Mouse (Mus musculus) right cerebral cortex, adult 18-20 months (tissue): ENCODE measurements at regions not wholly inside any gene's neighbourhood (a gene's known extent, or its start where the extent isn't known, plus 50 kb on each side); places are given as distances from the start of the nearest gene placed in this dataset.
A peak's percentile ranks its signal among the peaks of the same experiment; 100 is the strongest.

Experiments used
- DNase-seq: peaks from one replicate; pipeline ENCODE4 v3.0.0; 2022; ENCODE audit warnings: mixed read lengths

DNA sequence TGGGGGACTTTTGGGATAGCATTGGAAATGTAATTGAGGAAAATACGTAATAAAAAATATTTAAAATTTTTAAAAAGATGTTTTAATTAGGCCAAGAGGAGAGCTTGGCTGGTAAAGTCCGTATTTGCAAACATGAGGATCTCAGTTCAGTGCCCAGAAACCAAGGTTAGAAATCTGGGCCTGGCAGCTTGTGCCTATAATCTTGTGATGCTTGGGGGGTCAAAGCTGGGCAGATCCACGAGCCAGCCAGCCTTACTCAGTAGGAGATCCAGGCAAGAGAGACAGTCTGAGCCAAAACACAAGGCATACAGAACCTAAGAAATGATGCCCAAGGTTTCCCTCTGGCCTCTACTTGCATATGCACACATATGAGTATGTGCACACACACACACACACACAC is 54.1 kb upstream of the Cxadr start:
- no peak for DNase-seq

DNA sequence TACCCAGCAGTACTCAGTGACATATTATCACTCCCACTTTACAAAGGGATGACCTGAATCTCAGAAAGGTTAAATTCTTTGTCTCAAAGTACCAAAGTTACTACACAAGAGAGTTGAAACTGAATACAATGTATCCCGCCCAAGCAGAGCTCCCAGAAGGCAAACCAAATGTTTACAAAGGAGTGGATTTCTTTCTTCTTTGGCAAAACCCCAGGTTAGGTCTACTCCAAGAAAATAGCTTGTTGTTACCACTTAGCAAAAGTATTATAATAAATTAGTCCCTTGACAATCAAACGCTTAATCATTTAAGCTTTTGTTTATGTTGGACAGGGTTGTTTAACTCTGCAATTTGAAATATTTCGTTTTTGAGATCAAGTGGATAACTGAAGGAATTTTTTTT is 58.6 kb upstream of the Cxadr start:
- DNase-seq: no peak

DNA sequence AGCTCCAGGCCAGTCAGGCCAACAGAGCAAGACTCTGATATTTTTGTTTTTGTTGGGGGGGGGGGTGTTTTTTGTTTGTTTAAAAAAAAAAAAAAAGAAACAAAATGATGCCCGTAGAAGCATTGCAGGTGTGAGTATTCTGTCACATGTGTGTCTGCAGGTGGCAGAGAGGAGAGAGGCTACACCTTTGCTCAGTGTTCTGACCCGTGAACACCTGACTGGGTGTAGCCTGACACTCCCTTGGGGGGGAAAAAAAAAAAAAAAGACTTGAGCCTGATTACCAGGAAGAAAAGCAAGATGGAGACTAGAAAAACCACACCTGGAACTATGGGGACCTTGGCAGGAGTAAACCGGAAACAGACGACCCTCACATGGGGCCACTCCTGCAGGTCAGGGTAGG is 61.1 kb upstream of the Cxadr start:
- no peak for DNase-seq

DNA sequence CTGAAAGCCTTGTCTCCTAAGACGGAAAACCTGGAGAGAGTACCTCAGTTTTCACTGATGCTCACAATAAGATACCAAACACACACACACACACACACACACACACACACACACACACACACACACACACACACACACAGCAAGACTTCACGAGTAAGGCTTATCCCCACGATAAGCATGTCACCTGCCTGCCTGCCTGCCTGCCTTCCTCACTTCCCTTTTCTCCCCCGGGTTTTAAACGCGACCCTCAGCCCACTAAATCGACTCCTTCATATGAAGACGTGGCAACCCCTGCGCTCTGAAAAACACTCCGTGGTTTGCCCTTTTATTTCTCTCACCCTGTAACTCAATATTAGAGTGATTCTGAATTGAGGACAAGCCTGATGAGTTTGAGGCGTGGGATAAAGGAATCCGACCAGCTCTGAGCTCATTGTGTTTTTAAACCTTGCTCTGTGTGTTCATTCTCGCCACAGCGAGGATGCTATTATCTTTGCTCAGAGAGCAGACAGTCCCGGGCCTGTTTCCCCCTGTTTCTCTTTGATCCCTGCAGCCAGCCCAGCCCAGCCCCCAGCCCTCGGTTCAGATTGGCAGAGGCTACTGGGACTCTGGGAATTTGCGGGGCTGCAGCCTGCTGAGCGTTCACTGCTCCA is 63.1 kb upstream of the Cxadr start:
- DNase-seq: peak; percentile 21

DNA sequence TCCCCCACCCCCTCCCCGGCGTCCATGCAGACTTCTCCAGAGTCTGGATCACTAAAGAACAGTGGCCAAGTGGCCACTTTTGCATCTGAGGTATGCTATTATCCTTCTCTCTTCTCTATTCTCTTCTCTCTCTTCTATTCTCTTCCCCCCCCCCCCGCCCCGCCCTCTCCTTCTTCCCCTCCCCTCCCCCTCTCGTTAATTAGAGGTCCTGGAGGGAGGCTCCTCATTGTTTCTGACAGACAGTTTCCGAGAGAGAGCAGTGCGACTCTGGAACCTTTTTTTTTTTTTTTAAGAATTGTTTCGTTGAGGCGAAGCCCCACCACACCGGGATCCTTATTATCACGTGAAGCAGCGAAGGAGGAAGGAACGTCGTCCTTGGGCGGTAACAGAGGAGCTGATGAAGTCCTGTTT is 63.6 kb upstream of the Cxadr start:
- peak; percentile 11 for DNase-seq

DNA sequence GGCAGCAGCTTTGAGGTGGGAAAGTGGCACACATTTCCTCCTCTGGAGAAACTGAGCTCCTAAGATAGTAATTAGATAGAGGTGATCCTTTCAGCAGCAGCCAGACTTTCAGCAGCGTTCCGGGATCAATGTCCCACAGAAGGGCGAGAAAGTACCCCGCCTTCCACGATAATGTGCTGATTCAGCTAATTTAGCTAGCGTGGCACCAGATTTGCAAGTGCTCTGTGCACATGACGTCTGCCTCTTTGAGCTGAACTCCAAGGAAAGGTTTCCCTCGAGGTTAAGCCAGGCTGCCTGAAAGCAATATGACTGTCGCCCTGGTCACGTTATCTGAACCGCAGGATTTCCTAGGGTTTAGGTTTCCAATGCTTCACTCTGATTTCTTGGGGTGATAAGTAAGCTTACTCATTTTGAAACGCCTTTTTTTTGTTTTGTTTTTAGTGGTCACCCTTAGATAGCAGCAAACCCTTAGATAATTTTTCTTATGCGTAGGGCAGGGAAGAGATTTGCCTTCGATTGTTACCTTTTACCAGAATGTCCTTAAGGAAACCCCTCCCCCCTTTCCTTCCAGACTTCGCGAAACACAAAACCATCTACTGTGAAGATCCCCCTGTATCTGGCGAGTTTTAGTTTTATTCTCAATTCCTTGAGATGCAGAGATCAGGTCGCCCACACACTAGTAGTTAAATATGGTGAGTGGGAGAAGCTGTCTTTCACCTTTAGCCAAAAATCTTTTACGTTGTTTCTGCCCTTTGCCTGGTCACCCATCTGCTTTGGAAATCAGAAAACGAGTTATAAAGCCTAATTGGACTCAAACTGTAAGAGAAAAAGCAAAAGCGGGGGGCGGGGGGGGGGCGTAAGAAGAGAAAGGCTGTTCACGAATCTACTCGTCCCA is 64.3 kb upstream of the Cxadr start:
- no peak for DNase-seq

DNA sequence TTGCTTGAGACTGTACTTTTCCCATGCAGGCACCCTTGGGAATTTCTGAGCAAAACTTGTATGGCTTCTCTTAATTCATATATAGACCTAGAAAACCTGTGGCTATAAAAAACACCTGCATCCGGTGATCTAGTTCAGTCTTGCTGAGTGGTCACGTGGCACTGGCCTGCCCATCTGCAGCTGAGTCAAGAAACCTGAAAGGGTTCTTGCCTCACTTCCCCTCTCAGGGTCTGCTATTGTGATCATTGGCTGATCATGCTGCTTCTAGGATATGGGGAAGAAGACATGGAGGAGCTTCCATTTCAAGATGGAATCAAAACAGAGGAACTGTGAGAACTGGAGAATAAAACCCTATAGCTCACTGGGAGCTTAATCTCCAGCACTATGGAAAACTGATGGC is 69.1 kb upstream of the Cxadr start:
- DNase-seq: no peak

DNA sequence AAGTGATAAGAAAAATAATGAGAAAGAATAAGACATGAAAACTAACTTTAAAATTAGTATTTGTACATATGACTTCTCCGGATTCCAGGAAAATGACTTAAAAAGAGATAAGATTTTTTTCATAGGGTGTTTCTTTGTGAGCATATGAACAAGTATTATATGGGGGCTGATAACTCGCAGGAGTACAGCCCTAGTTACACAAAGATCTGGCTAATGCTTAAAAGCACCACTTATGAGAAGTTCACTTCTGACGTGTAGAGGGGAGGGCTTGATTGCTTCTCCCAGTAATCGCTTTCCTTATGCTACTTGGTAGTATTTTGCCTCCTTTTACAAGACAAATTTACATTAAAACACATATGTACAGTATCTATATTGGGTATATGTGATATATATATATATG is 72.3 kb upstream of the Cxadr start:
- DNase-seq: no peak

DNA sequence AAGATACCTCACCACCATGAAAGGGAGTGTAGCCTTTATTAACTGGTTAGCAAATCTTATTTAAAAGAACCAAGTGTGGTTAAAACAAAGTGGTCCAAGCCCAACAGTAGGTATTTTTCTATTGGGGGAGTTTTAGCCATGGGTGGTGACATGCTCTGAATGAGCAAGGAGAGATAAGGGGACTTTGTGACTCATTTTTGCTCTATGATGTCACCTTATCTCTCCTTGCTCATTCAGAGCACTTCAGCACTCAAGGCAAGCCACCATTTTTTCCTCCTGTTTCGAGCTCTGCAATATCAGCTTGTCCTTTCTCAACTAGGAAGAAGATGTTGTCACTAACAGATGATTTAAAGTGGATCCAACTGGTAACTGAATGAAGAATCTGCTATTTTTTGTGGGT is 78.9 kb upstream of the Cxadr start:
- no peak for DNase-seq

DNA sequence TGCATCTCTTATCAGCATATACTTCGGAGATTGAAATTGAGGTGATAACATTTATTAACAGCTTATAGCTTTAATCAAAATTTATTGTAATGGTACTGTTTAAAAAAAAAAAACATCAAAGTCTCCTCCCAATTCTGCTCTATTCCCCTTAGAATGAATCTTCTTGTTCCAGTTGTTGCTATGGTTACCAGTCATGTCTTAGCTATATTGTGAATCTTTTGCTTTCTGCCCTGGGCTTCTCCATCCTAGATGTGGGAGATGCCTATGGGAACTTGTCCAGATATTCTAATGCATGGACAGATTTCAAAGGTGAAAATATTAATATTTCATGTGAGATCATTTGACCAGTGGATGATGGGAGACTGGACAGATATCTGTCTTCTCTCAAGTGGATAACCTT is 79.5 kb upstream of the Cxadr start:
- DNase-seq: no peak

DNA sequence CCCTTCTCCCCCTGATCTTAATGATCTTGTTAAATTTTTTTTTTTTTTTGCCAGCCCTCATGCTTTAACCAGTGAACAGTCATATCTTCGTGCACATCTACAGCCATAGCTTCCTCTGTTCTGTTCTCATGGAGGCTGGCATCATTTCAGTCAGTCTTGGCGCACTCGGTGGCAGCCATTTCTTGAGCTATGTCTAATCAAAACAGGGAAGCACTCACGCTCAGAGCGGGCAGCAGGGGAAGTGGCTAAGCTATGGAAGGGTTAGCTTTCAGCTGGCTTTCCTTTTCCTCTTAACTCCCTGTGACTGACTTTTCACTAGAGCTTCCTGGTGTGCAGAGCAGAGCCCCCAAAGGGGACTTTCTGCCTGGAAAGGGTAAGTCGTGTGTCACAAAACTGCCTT is 83.7 kb upstream of the Cxadr start:
- DNase-seq: no peak

DNA sequence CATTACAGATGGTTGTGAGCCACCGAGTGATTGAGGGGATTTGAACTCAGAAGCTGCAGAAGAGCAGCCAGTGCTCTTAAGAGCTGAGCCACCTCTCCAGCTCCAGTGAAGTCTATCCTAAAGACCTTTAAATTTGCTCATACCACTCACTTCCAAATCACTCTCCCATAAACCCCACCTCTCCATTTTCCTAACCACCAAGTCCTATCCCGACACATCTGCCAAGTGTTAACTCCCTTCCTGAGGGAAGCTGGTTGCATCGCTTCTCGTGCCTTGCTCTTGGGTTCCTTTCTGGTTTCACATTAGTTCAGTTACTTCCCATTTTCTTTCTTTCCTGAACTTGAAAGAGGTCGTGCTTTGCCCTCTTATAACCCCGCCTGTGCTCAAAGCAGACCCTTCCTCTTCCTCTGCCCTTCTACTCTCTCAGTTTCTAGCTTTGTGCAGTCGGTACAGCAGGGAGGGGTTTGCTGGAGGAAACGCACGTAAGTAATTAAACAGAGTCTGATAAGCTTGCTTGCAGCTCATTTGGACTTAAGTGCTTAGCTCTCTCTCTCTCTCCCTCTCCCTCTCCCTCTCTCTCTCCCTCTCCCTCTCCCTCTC is 84.4 kb upstream of the Cxadr start:
- no peak for DNase-seq

DNA sequence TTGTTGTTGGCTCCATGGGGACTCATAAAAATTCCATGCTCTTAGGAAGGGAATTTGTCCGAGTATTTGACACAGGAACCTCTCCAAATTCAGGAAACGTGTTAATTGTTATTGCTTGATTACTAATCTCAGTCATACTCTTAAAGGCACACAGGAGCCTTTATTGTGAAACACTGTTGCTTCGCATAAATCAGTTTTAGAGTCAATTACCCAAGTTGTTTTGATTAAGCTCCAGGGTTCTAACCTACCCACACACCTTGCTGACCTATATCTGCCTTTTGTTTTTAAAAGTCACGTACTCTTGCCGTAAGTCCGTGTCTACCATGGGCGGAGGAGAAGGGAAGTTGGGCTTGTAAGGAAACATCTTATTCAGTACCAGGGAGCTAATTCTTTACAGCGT is 89.6 kb upstream of the Cxadr start:
- no peak for DNase-seq

DNA sequence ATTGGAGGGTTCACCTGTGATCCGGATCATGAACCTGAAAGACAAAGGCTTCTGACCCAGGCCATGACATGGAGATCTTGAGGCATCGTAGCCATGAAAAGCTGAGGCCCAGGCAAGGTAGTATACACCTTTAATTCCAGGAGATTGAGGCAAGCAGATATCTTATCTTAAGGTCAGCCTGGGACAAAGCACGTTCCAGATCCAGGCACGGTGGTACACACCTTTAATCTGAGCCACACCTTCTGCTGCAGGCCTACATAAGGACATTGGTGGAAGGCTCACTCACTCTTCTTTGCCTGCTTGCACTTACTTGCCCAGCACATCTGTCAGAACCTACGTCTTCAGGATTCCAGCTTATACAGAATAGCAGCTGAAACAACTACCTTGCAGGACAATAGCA is 93.0 kb upstream of the Cxadr start:
- no peak for DNase-seq

DNA sequence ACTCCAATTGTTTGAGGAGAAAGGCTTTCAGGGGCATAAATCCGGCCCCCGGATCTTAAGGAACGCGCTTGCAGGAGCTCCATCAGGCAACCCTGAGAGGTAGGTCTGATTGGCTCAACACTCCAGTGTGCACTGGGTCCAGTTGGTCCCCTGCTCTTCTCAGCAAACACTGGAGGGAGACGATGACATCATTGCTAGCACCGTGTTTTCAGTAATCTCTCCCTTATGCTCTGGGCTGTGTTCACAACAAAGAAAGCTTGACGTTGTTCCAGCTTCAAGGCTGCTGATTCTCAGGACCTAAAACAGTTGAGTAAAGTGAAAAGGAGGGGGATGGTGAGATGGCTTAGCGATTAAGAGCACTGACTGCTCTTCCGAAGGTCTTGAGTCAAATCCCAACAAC is 97.0 kb upstream of the Cxadr start:
- DNase-seq: no peak

DNA sequence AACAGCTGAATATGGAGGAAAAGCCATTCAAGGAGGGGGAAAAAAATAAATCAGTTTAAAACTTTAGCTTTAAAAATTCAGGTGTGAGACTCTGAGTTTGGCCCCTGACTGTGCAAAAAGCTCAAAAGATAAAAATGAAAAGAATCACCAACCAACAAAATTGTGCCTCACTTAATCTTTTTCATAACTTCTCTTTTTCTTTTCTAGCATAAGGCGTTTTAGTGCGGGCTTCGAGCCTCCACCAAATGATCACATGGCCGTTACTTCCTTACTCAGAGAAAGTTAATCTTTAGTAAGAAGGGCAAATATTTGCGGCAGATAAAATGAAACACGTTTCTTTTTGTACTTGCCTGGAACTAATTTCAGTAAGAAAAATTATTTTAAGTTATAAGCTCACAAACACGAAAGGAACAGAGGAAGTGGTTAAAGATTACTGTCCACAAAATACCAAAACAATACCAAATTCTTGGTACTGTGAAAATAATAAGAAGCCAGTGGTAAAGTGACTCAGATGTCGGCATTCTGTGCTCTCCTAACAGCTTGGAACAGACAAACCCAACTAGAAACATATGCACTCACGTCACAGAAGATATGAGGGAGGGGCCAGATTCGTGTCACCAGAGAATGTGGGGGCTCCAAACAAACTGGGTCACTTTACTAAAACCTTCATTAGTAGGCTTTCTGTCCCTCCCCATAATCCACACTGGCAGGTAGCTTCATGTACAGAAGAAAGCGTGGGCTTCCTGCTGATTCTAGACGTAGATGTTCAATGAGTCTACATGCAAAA is 101.1 kb upstream of the Cxadr start:
- no peak for DNase-seq

DNA sequence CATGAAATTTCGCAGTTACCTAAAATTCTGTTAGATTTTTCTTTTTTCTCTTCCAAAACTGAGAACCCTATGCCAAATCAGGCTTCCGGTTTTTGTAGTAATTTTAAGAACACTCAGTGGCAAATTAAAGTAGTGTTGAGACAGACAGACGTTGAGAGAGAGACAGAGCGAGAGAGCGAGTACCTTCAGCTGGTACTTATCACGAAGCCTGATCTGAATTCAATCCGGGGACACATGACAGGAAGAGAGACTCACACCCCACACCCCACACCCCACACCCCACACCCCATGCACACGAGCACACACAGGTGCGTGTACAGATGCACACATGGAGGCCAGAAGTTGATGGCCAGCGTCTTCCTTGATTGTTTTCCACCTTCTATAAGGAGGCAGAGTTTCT is 102.0 kb upstream of the Cxadr start:
- no peak for DNase-seq

DNA sequence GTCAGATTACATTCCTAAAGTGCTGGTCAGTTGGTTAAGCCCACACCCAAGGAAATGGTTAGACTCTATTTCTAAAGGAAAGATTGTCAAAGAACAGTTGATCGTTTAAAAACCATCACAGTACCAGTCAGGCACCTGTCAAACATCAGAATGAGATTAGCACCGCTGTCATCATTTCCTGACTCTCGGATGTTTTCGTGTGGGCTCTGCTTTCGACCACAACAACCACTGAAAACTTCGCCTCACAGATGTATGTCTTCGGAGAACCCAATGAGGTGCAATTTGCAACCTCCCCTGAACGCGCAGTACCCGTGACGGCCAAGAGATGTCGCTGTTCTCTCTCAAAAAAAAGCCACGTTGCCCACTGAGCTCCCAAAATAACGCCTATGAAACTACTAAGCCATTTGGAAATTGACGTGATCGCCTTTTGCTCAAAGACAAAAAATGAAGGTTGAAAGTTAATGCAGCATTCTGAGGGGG is 102.6 kb upstream of the Cxadr start:
- peak; percentile 66 for DNase-seq

DNA sequence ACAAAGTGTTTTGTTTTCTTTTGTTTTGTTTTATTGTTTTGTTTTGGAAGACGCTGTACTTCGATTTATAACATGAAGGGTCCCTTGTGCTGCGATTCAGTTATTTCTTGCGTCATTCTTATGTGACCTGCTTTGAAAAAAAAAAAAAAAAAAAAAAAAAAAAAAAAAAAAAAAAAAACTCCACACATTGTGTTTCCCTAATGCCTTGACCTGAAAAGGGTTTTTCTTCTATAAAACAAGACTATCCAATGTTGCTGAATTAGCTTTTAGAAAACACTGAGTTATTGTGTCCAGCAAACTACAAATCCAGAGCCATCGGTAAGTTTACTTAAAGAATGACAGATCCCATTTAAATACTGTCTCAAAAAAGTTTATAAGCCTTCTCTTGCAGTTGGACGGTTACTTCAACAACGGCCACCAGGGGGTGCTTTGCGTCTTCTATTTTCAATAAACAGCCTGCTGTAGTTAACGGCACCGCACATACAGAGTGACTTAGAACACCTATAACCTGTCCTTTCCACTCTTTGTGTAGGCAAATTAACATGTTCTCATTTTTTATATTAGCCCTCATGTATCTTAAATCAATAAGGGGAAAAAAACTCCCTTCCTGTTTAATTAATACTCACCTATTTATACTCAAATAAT is 103.9 kb upstream of the Cxadr start:
- peak; percentile 80 for DNase-seq

DNA sequence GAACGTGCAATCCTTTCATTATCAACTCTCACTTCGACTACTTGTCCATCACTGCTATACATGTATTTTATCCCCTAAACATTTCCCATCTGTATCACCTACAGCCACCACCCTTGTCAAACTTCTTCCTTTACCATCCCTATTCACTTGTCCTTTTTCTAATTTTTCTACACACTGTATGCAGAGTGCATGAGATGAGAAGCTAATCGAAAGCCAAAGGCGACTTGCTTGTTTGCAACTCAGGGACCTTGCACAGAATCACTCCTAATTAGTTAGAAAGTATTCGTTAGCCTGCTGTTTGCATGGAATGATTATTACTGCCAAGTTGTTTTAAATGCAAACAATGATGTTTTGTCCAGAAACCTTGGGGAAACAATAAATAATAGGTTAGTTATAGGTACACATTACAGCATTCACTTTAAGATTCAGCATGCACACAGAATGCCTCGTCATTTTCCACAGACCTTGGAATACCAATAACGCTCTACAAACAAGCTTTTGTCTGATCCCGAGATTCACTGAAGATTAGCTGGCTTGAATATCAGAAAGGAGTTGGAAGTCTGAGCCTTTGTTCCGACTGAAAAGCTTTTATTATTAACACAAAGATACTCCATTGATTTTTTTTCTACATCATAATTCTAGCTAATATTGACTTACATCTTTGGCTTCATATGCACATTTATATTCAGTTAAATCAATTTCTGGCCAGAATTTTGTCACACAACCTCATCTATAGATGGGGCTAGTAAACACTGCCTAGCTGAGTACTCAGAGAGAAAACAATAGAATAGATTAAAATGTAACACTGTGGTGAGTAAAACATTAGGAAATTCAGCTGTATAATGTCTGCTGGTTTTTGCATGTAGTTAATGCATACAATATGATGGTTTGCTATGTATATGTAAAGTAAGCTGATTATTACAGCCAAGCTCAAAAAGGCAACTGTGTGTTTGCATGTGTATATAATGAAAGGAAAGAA is 130.4 kb upstream of the Cxadr start:
- DNase-seq: no peak

DNA sequence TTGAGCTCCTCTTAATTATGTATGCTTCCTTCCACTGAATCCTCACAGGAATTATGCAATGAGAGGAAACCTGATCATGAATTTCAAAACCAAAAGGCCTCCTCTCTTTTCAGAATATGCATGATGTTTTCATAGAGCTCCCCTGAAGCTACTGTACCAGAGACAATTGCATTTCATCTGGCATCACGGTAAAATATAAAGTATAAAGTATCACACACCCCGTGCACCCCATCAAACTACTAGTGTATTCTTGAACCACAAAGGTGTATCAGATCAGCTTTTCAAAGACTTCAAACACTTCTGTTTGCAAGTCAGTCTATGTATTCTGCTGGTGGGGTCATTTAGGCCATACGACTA is 144.4 kb upstream of the Cxadr start:
- no peak for DNase-seq
